Mouse (Mus musculus) midbrain, postnatal 0 days (tissue): ENCODE results near the gene Jup. TPM values are rescaled to one million over a fixed set of nuclear protein-coding genes. Genes with fewer than 3 reads are reported as not detected.

Source experiments
- ATAC-seq: fragments of 200-750 bp; cut with Nextera tagmentation; 2 replicates; pipeline ENCODE4 v1.8.0; 2017; ENCODE audit warnings: moderate number of reproducible peaks, mild to moderate bottlenecking, moderate TSS enrichment, moderate library complexity; ENCODE audit not compliant: low FRiP score
- DNase-seq: peaks from one replicate; pipeline ENCODE4 v3.0.0-alpha.2; 2015; ENCODE audit warnings: low spot score
- H3K27ac ChIP-seq: fragments of 300-500 bp; sonication (generic); 2 replicates; pipeline ENCODE4 v1.5.1; 2014; ENCODE audit warnings: low read depth, mild to moderate bottlenecking, low read length, mixed read lengths
- H3K27me3 ChIP-seq: fragments of 300-500 bp; sonication (generic); 2 replicates; pipeline ENCODE4 v1.6.1; 2014; ENCODE audit warnings: low read length, control low read depth, mixed read lengths; ENCODE audit not compliant: insufficient read depth
- H3K36me3 ChIP-seq: fragments of 300-500 bp; sonication (generic); 2 replicates; pipeline ENCODE4 v1.6.1; 2014; ENCODE audit warnings: low read length, control low read depth, mixed read lengths; ENCODE audit not compliant: insufficient read depth
- H3K4me1 ChIP-seq: fragments of 300-500 bp; sonication (generic); 2 replicates; pipeline ENCODE4 v1.6.1; 2014; ENCODE audit warnings: mild to moderate bottlenecking, control low read depth, antibody characterized with exemption, low read length, mixed read lengths; ENCODE audit not compliant: insufficient read depth
- H3K4me2 ChIP-seq: fragments of 300-500 bp; sonication (generic); 2 replicates; pipeline ENCODE4 v1.6.1; 2014; ENCODE audit warnings: low read depth, mild to moderate bottlenecking, low read length, mixed read lengths; ENCODE audit not compliant: poor library complexity, severe bottlenecking
- H3K4me3 ChIP-seq: fragments of 300-500 bp; sonication (generic); 2 replicates; pipeline ENCODE4 v1.5.1; 2014; ENCODE audit warnings: low read depth, mild to moderate bottlenecking, low read length, moderate library complexity
- H3K9ac ChIP-seq: fragments of 300-500 bp; sonication (generic); replicated peaks from 2 replicates; pipeline ENCODE4 v1.6.1; 2014; ENCODE audit warnings: mild to moderate bottlenecking, low read length, moderate library complexity, mixed read lengths; ENCODE audit not compliant: poor library complexity, severe bottlenecking
- H3K9me3 ChIP-seq: fragments of 300-500 bp; sonication (generic); 2 replicates; pipeline ENCODE4 v1.6.1; 2016; ENCODE audit warnings: low read length, control low read depth
- CTCF ChIP-seq: IDR thresholded peaks from 2 replicates; pipeline ENCODE4 v1.5.1; 2016; ENCODE audit warnings: antibody characterized with exemption, mild to moderate bottlenecking
- WGBS: fragments of 180-500 bp; shearing (Covaris S2); extraction: QIAGEN DNeasy Blood & Tissue Kit; methylation state at CpG from one replicate; pipeline ENCODE4 v1.1.7; 2014; 5-methylcytosine and 5-hydroxymethylcytosine counted together
- microRNA-seq: library from miRNA; unstranded; fragments of <30 nt; microRNA quantifications from one replicate; pipeline ENCODE4, GENCODE M21; 2016; ENCODE audit warnings: borderline number of aligned reads
- polyA plus RNA-seq: library from polyadenylated mRNA; unstranded; fragments of >200 nt; fragmentation: Nextera tagmentation; extraction: Ambion mirVana; gene quantifications from 2 replicates; pipeline ENCODE4 v1.2.1, GENCODE M21; 2015
- total RNA-seq: library from RNA; depleted of rRNA; stranded (reverse); fragments of >200 nt; gene quantifications from 2 replicates; pipeline ENCODE4 v1.2.3, GENCODE M21; 2014; rRNA removed

The Jup gene
- total and polyA plus RNA-seq, 2 experiments from 2014 or later: 69.7 to 156 TPM

DNA sequence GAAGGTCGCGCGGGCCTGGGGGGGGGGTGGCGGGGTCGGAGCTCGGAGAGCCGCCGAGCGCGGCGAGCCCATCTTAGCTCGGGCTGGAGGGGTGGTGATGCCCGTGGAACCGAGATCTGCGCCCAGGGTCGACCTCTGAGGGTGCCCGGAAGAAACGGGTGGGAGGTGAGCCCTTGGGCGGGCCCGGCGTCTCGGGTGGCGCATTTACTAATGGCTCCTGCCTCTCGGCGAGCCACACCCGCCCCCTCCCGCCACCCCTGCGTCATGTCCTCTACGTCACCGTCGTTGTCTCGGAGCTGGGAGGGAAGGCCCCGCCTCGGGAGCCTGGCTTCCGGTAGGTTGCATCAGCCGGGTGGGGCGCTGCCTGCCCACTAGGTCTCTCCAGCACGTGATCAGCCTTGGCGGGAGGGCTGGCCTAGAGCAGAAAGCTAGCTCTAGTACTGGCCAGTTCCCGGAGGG lies 77.4 kb downstream of the Jup start:
- DNase-seq (peak; percentile 97), ATAC-seq (peak; percentile 91)
- H3K36me3 ChIP-seq: peaks cover 10% of the 10 kb centered on the region
- 0 out of 2 replicates have a peak, but pooled peaks cover 3% of the 10 kb centered on the region for H3K4me1 ChIP-seq
- peak overlapping the region; percentile 99 for H3K9ac ChIP-seq
- H3K4me2 ChIP-seq: peak overlapping the region; percentile 59
- peak overlapping the region; percentile 72 for H3K4me3 ChIP-seq
- H3K27me3 ChIP-seq: no peaks in the 10 kb centered on the region
- peak overlapping the region; percentile 100 for H3K27ac ChIP-seq
- WGBS: 0% methylated on average over 27 of the region's 40 CpGs
- no peaks in the 10 kb centered on the region for H3K9me3 ChIP-seq
- TF ChIP-seq CTCF: peak; percentile 36

DNA sequence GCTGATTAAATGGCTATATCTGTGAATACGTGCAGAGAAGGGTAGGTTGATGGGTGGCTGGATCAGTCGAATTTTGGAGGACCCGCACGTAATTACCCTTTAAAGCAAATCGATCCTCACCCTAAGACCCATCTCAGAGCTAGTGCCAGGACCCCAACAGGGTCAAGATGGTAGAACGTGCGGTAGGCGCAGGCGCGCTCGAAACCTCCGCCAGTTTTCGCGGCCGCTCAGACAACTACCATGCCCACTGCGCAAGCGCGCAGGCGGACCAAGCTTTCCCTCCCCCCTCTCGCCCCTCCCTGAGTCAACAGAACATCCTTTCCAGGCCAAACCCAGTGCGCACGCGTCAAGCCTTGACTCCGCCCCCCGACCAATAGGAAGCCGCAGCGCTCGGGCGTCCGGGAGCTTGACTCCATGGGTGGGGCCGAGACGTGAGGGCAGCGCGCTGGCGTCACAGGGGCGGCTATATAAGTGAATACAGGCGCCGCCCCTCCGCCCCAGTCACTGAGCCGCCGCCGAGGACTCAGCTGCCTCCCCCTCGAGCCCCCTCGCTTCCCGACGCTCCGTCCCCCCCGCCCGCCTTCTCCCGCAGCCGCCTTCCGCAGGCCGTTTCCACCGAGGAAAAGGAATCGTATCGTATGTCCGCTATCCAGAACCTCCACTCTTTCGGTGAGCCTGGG lies 77.9 kb downstream of the Jup start, which contains the start of gene Eif1:
TSS of gene Eif1 (plus strand) at position 394 of the 680 bp plus-strand sequence.
- under 1% methylated on average over 41 of the region's 58 CpGs for WGBS

More for the DNA sequence above, 77.9 kb downstream of the Jup start, which contains the start of gene Eif1:
- no peak for TF ChIP-seq CTCF
- DNase-seq: peak; percentile 100
- ATAC-seq: peak; percentile 93
- H3K9me3 ChIP-seq: no peaks in the 10 kb centered on the region
- H3K36me3 ChIP-seq: peaks cover 10% of the 10 kb centered on the region
- H3K4me3 ChIP-seq: peak within 1 kb of the TSS; percentile 72
- no peaks in the 10 kb centered on the region for H3K27me3 ChIP-seq
- H3K4me1 ChIP-seq: 0 out of 2 replicates have a peak, but pooled peaks cover 3% of the 10 kb centered on the region
- H3K9ac ChIP-seq: peak within 1 kb of the TSS; percentile 99
- H3K27ac ChIP-seq: peak within 1 kb of the TSS; percentile 100
- peak within 1 kb of the TSS; percentile 59 for H3K4me2 ChIP-seq

Small RNA genes within 50 kb of the gene (microRNA-seq; reads per million reads assigned to microRNA genes)
- gene Gm27374: not detected

Other genes with a start within 250 kb of the Jup start
- 1.6 and 5.4 TPM in 2 replicates for gene Krt19, start 249.1 kb downstream of the Jup start, total RNA-seq
- gene Krt19, start 249.1 kb downstream of the Jup start, polyA plus RNA-seq: 6.5 and 8.1 TPM in 2 replicates
- gene Krt9, start 204.5 kb downstream of the Jup start, total RNA-seq: not detected in 2 replicates
- gene Krt9, start 204.5 kb downstream of the Jup start, polyA plus RNA-seq: not detected in 2 replicates
- gene Krt14, start 190.2 kb downstream of the Jup start, total RNA-seq: 0.42 and 9.5 TPM in 2 replicates
- gene Krt14, start 190.2 kb downstream of the Jup start, polyA plus RNA-seq: 0.54 and 0.75 TPM in 2 replicates
- gene Krt16, start 148.9 kb downstream of the Jup start, total RNA-seq: not detected in 2 replicates
- not detected in 2 replicates for gene Krt16, start 148.9 kb downstream of the Jup start, polyA plus RNA-seq
- gene Krt17, start 136.7 kb downstream of the Jup start, total RNA-seq: 0.52 and 5.5 TPM in 2 replicates
- gene Krt17, start 136.7 kb downstream of the Jup start, polyA plus RNA-seq: 1.2 and 1.5 TPM in 2 replicates
- 0.27 TPM in 1 of 2 replicates, not detected in the other for gene Krt42, start 127.9 kb downstream of the Jup start, total RNA-seq
- not detected in 2 replicates for gene Krt42, start 127.9 kb downstream of the Jup start, polyA plus RNA-seq
- 84.7 and 117 TPM in 2 replicates for gene Eif1, start 77.9 kb downstream of the Jup start, total RNA-seq
- 1,241 and 1,297 TPM in 2 replicates for gene Eif1, start 77.9 kb downstream of the Jup start, polyA plus RNA-seq
- not detected in 2 replicates for gene Gast, start 63.4 kb downstream of the Jup start, total RNA-seq
- 1.1 and 2.2 TPM in 2 replicates for gene Gast, start 63.4 kb downstream of the Jup start, polyA plus RNA-seq
- gene Hap1, start 41.6 kb downstream of the Jup start, total RNA-seq: 743 and 796 TPM in 2 replicates
- 597 and 631 TPM in 2 replicates for gene Hap1, start 41.6 kb downstream of the Jup start, polyA plus RNA-seq
- 24.4 and 26.0 TPM in 2 replicates for gene P3h4, start 17.1 kb upstream of the Jup start, total RNA-seq
- 23.4 and 23.7 TPM in 2 replicates for gene P3h4, start 17.1 kb upstream of the Jup start, polyA plus RNA-seq
- 29.0 and 33.9 TPM in 2 replicates for gene Fkbp10, start 17.9 kb upstream of the Jup start, total RNA-seq
- gene Fkbp10, start 17.9 kb upstream of the Jup start, polyA plus RNA-seq: 19.9 and 21.8 TPM in 2 replicates
- gene Nt5c3b, start 44.0 kb upstream of the Jup start, total RNA-seq: 57.2 and 58.5 TPM in 2 replicates
- 111 and 113 TPM in 2 replicates for gene Nt5c3b, start 44.0 kb upstream of the Jup start, polyA plus RNA-seq
- 0.22 and 0.61 TPM in 2 replicates for gene Klhl10, start 44.2 kb upstream of the Jup start, total RNA-seq
- gene Klhl10, start 44.2 kb upstream of the Jup start, polyA plus RNA-seq: 0.45 and 0.65 TPM in 2 replicates
- 57.4 and 66.2 TPM in 2 replicates for gene Klhl11, start 75.0 kb upstream of the Jup start, total RNA-seq
- gene Klhl11, start 75.0 kb upstream of the Jup start, polyA plus RNA-seq: 9.1 and 10.3 TPM in 2 replicates
- 207 and 228 TPM in 2 replicates for gene Acly, start 130.2 kb upstream of the Jup start, total RNA-seq
- gene Acly, start 130.2 kb upstream of the Jup start, polyA plus RNA-seq: 116 and 120 TPM in 2 replicates
- gene Ttc25, start 147.8 kb upstream of the Jup start, total RNA-seq: 0.33 and 0.71 TPM in 2 replicates
- gene Ttc25, start 147.8 kb upstream of the Jup start, polyA plus RNA-seq: 0.96 and 1.4 TPM in 2 replicates
- gene Cnp, start 177.1 kb upstream of the Jup start, total RNA-seq: 54.7 and 68.8 TPM in 2 replicates
- 65.3 and 76.0 TPM in 2 replicates for gene Cnp, start 177.1 kb upstream of the Jup start, polyA plus RNA-seq
- gene Nkiras2, start 221.5 kb upstream of the Jup start, total RNA-seq: 106 and 125 TPM in 2 replicates
- 80.9 and 89.3 TPM in 2 replicates for gene Nkiras2, start 221.5 kb upstream of the Jup start, polyA plus RNA-seq
- 67.1 and 75.9 TPM in 2 replicates for gene Dnajc7, start 222.4 kb upstream of the Jup start, total RNA-seq
- gene Dnajc7, start 222.4 kb upstream of the Jup start, polyA plus RNA-seq: 228 and 234 TPM in 2 replicates